Mouse (Mus musculus): Measurements from ENCODE around the gene Tfb1m.

Gene Tfb1m

GRCm38 (mm10) chr17:3557331-3558311 lies at the start of gene Tfb1m:
Tfb1m (minus strand) TSS chr17:3557781.
- DNase-seq (ENCODE audit: low spot score in 2 of 2), result peak; percentile 96

GRCm38 (mm10) chr17:3602954-3603672 lies 45.5 kb upstream of the Tfb1m start:
- DNase-seq (ENCODE audit: low spot score in 2 of 2), result no peak

- DNase-seq (ENCODE audit: low spot score in 2 of 2), result no peak
These were observed 40.8 kb upstream of the Tfb1m start for GRCm38 (mm10) chr17:3598393-3598792.

- no peak for DNase-seq (ENCODE audit: low spot score in 2 of 2)
These were observed 40.3 kb upstream of the Tfb1m start for GRCm38 (mm10) chr17:3597866-3598265.

- no peak for DNase-seq (ENCODE audit: low spot score in 2 of 2)
These were observed 39.5 kb upstream of the Tfb1m start for GRCm38 (mm10) chr17:3597130-3597529.

- peak; percentile 52 to 74 for DNase-seq (ENCODE audit: low spot score in 2 of 2)
These were observed 13.3 kb upstream of the Tfb1m start for GRCm38 (mm10) chr17:3570876-3571275.

GRCm38 (mm10) chr17:3562405-3562804 lies 4.8 kb upstream of the Tfb1m start:
- DNase-seq (ENCODE audit: low spot score in 2 of 2), result no peak

GRCm38 (mm10) chr17:3560534-3560933 lies 3.0 kb upstream of the Tfb1m start:
- DNase-seq (ENCODE audit: low spot score in 2 of 2), result no peak

GRCm38 (mm10) chr17:3558356-3558870 lies 832 bp upstream of the Tfb1m start:
- DNase-seq (ENCODE audit: low spot score in 2 of 2), result no peak

- DNase-seq (ENCODE audit: low spot score in 2 of 2), result no peak
These were observed 1.3 kb downstream of the Tfb1m start for GRCm38 (mm10) chr17:3556251-3556650.

GRCm38 (mm10) chr17:3547725-3548124 lies 9.9 kb downstream of the Tfb1m start:
- DNase-seq (ENCODE audit: low spot score in 2 of 2), result no peak

- DNase-seq (ENCODE audit: low spot score in 2 of 2), result no peak
These were observed 16.5 kb downstream of the Tfb1m start for GRCm38 (mm10) chr17:3541033-3541432.

- no peak for DNase-seq (ENCODE audit: low spot score in 2 of 2)
These were observed 17.3 kb downstream of the Tfb1m start for GRCm38 (mm10) chr17:3540304-3540703.

GRCm38 (mm10) chr17:3533425-3533824 lies 24.2 kb downstream of the Tfb1m start:
- no peak for DNase-seq (ENCODE audit: low spot score in 2 of 2)

GRCm38 (mm10) chr17:3532254-3532653 lies 25.3 kb downstream of the Tfb1m start, which contains the start of gene Cldn20:
Cldn20 (plus strand) TSS chr17:3532554.
- no peak for DNase-seq (ENCODE audit: low spot score in 2 of 2)

- DNase-seq (ENCODE audit: low spot score in 2 of 2), result no peak
These were observed 25.9 kb downstream of the Tfb1m start for GRCm38 (mm10) chr17:3531641-3532040.

GRCm38 (mm10) chr17:3530549-3530948 lies 27.0 kb downstream of the Tfb1m start:
- no peak for DNase-seq (ENCODE audit: low spot score in 2 of 2)

- DNase-seq (ENCODE audit: low spot score in 2 of 2), result no peak
These were observed 28.1 kb downstream of the Tfb1m start for GRCm38 (mm10) chr17:3529523-3529922.

- no peak for DNase-seq (ENCODE audit: low spot score in 2 of 2)
These were observed 29.6 kb downstream of the Tfb1m start for GRCm38 (mm10) chr17:3527841-3528471.

GRCm38 (mm10) chr17:3520344-3520743 lies 37.2 kb downstream of the Tfb1m start:
- no peak for DNase-seq (ENCODE audit: low spot score in 2 of 2)

- DNase-seq (ENCODE audit: low spot score in 2 of 2), result no peak
These were observed 41.2 kb downstream of the Tfb1m start for GRCm38 (mm10) chr17:3516406-3516805.

- DNase-seq (ENCODE audit: low spot score in 2 of 2), result no peak
These were observed 41.7 kb downstream of the Tfb1m start for GRCm38 (mm10) chr17:3515851-3516250.
